Mouse (Mus musculus): ENCODE data around the gene Armh3. TPM values are rescaled to one million over a fixed set of nuclear protein-coding genes. Genes with fewer than 3 reads are reported as not detected.
A peak's percentile ranks its signal among the peaks of the same experiment; 100 is the strongest.
"Not testable (repeated sequence)": the region's sequence is repeated elsewhere in the genome, so short reads cannot be mapped to it uniquely, and the experiment has no call there.

Armh3 gene
- polyA plus RNA-seq, 1 experiment from 2014 or later: 19.3 TPM

DNA sequence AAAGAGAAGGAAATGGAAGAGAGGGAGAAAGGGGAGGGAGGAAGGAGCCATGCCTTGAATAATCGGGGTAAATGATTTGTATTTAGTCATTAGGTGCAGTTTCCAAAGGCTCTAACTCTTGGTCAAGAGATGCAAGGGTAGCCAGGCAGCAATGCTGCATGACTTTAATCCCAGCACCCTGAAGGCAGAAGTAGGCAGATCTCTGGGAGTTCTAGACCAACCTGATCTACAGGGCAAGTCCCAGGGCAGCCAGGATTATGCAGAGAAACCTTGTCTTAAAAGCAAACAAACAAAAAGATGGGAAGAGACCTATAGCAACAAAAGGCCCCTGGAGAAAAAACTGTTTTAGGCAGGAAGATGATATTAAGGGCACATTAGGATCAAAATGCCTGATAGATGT, 1.1 kb upstream of the Armh3 start:
- H3K27me3 ChIP-seq: peaks cover 33% of the 10 kb centered on the region
- WGBS: 70% methylated on average over 1 of the region's 1 CpGs
- H3K4me3 ChIP-seq (replicated peaks): no peak overlapping the region
- H3K9ac ChIP-seq: no peak overlapping the region
- no peaks in the 10 kb centered on the region for H3K36me3 ChIP-seq (replicated peaks)
- no peak overlapping the region for H3K27ac ChIP-seq
- ATAC-seq (ENCODE audit: low FRiP score): no peak
- H3K4me2 ChIP-seq: no peak overlapping the region
- 0 out of 2 replicates have a peak, but pooled peaks cover 3% of the 10 kb centered on the region for H3K9me3 ChIP-seq
- peaks cover 25% of the 10 kb centered on the region for H3K4me1 ChIP-seq

DNA sequence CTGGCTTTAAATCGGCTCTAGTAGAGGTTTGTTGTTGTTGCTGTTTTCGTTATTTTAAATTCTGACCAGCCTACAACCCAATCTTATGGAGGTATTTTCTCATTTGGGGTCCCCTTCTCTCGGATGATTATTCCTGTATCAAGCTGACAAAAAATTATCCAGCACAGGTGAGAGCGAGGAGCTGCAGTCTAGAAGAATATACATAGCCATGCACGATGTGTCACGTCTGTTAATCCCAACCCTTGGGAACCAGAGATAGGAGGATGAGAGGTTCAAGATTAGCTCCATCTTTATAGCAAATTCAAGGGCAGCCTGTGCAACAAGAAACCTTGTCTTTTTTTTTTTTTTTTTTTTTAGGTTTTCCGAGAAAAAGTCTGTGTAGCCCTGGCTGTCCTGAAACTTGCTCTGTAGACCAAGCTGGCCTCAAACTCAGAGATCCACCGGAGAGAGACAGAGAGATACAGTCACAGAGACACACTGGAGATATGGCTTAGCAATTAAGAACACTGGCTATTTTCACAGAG, 468 bp upstream of the Armh3 start:
- peak overlapping the region; percentile 70 for H3K4me3 ChIP-seq (replicated peaks)
- H3K9me3 ChIP-seq: 0 out of 2 replicates have a peak, but pooled peaks cover 8% of the 10 kb centered on the region
- H3K27me3 ChIP-seq: peaks cover 27% of the 10 kb centered on the region
- H3K27ac ChIP-seq: 0 out of 2 replicates have a peak overlapping the region, but pooled peaks have one; percentile 94
- H3K36me3 ChIP-seq (replicated peaks): no peaks in the 10 kb centered on the region
- 12% methylated on average over 8 of the region's 8 CpGs for WGBS
- peaks cover 20% of the 10 kb centered on the region for H3K4me1 ChIP-seq
- peak overlapping the region; percentile 57 for H3K4me2 ChIP-seq
- peak overlapping the region; percentile 17; the same call in 1 of the 2 replicates for H3K9ac ChIP-seq
- peak; percentile 57 for ATAC-seq (ENCODE audit: low FRiP score)

DNA sequence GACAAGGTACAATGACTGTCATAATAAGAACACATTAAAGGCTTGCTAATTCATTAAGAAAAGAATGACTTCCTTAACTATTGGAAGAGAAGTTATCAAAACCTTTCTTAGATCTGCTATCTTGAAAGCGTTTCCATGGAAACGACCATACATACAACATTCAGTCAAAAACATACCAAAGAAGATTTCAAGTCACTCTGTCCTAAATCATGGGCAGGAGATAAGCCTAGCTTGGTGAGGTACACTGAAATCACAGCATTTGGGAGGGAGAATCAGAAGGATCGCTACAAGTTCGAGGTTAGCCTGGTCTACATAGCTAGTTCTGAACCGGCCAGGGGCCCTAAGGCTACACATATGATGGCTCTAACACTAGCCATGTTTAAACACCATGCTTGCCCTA, 923 bp downstream of the Armh3 start:
- peak overlapping the region; percentile 94; the same call in 1 of the 2 replicates for H3K27ac ChIP-seq
- no peaks in the 10 kb centered on the region for H3K36me3 ChIP-seq (replicated peaks)
- H3K4me2 ChIP-seq: peak overlapping the region; percentile 57
- H3K27me3 ChIP-seq: peaks cover 18% of the 10 kb centered on the region; the same call in 1 of the 2 replicates
- WGBS: 69% methylated on average over 5 of the region's 5 CpGs
- H3K9ac ChIP-seq: peak overlapping the region; percentile 87
- H3K9me3 ChIP-seq: 0 out of 2 replicates have a peak, but pooled peaks cover 8% of the 10 kb centered on the region
- ATAC-seq (ENCODE audit: low FRiP score): no peak
- peaks cover 12% of the 10 kb centered on the region for H3K4me1 ChIP-seq
- H3K4me3 ChIP-seq (replicated peaks): peak overlapping the region; percentile 70

DNA sequence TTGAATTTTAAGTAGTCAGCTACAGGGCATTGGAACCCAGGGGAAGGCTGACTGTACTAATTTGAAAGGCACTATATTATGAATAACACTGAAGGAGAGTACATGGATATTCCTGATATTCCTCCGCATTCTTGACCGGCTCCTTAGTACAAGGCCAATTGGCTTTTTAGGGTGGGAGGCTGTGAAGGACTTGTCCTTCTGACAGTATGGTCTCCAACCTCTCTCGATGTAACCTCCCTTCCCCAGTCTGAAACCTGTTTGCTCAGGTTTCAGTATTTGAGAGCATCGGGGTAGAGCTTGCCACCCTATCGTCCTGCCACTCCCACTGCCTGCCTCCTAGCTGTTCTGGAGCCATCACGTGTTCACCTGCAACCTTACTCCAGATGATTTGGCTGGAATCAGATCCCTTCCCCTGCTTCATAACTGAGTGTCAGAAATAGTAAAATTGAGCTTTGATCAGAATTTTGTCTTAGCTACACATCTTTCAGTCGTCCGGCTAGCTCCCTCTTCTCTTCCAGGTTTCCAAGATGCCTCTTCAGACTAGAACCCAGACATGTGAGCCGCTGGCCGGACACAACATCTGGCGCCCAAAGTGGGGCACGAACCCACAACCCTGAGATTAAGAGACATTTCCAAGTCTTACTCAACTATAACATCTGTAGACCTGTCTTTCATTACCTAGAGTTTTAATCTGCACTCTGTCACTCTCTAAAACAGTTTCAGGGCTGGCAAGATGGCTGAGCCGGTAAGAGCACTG, 4.1 kb downstream of the Armh3 start:
- Histone ChIP-seq H3K9me3 (0 out of 2 replicates have a peak, but pooled peaks cover 8% of the 10 kb centered on the region), H3K9ac (no peak overlapping the region), H3K36me3 (replicated peaks) (no peaks in the 10 kb centered on the region), H3K27me3 (peaks cover 2% of the 10 kb centered on the region; the same call in 1 of the 2 replicates), H3K4me2 (no peak overlapping the region), H3K27ac (no peak overlapping the region), H3K4me1 (peaks cover 12% of the 10 kb centered on the region), H3K4me3 (replicated peaks) (no peak overlapping the region)
- 95% methylated on average over 13 of the region's 13 CpGs for WGBS
- ATAC-seq (ENCODE audit: low FRiP score): no peak

DNA sequence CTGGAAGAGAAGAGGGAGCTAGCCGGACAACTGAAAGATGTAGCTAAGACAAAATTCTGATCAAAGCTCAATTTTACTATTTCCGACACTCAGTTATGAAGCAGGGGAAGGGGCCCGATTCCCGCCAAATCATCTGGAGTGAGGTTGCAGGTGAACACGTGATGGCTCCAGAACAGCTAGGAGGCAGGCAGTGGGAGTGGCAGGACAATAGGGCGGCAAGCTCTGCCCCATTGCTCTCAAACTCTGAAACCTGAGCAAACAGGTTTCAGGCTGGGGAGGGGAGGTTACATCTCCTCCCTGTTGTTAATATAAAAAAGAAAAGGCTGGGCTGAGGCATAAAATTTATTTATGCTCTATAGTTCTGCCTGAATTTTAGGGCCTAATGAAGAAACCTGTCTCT, 4.8 kb downstream of the Armh3 start:
- not testable (repeated sequence) for H3K27me3 ChIP-seq; H3K4me2 ChIP-seq; H3K4me1 ChIP-seq; H3K36me3 ChIP-seq (replicated peaks); H3K27ac ChIP-seq; H3K9me3 ChIP-seq; H3K4me3 ChIP-seq (replicated peaks); ATAC-seq (ENCODE audit: low FRiP score); H3K9ac ChIP-seq
- WGBS: 88% methylated on average over 6 of the region's 6 CpGs

DNA sequence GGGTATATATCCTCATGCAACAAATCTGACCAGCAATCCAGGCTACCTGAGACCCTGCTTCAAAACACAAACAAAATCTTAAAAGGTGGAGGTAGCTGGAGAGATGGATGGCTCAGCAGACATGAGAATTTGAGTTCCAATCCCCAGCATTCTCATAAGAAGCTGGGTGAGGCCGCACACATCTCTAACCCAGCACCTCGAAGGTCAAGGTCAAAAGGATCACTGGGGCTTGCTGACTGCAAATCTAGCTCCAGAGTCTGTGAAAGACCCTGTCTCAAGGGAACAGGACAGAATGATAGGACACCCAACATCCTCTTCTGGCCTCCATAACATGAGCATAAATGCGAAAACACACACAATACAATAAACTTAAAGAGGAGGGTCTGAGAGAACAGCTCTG, 7.1 kb downstream of the Armh3 start:
- no peak overlapping the region for H3K4me2 ChIP-seq
- H3K9ac ChIP-seq: no peak overlapping the region
- H3K27ac ChIP-seq: no peak overlapping the region
- no peaks in the 10 kb centered on the region for H3K36me3 ChIP-seq (replicated peaks)
- H3K4me3 ChIP-seq (replicated peaks): no peak overlapping the region
- H3K27me3 ChIP-seq: no peaks in the 10 kb centered on the region
- 93% methylated on average over 3 of the region's 3 CpGs for WGBS
- ATAC-seq (ENCODE audit: low FRiP score): no peak
- no peaks in the 10 kb centered on the region for H3K4me1 ChIP-seq
- H3K9me3 ChIP-seq: 0 out of 2 replicates have a peak, but pooled peaks cover 8% of the 10 kb centered on the region

DNA sequence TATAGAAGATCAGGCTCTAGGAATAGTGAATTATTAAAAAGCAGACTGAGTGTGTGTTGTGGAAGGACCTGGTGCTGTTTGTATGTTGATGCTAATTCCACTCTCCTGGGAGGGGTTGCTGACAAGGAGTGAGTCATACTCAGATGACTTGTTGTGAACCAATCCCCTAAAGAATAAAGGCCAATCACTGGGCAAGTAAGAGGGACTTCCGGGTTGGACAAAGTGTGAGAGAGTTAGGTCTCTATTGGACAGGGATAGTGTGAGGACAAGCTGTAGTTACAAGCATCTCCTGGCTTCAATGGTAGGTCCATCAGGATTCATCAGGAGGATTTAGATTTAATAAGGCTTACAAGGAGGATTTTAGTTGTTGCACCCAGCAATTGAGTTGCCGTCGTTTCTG, 10.1 kb downstream of the Armh3 start:
- Histone ChIP-seq H3K27me3 (no peaks in the 10 kb centered on the region), H3K4me2 (no peak overlapping the region), H3K36me3 (replicated peaks) (no peaks in the 10 kb centered on the region), H3K9me3 (no peaks in the 10 kb centered on the region), H3K27ac (no peak overlapping the region), H3K4me3 (replicated peaks) (no peak overlapping the region), H3K4me1 (no peaks in the 10 kb centered on the region), H3K9ac (no peak overlapping the region)
- ATAC-seq (ENCODE audit: low FRiP score): no peak
- 95% methylated on average over 3 of the region's 3 CpGs for WGBS

DNA sequence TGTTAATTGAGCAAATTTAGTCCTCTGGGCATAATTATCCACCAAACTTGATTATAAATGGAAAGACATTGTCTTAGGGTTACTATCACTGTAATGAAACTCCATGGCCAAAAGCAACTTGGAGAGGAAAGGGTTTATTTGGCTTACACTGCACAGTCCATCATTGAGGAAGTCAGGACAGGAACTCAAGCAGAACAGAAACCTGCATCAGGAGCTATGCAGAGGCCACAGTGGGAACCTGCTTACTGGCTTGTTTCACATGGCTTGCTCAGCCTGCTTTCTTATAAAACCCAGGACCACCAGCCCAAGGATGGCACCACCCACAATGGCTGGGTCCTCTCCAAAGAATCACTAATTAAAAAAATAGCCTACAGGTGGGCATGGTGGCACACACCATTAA, 13.9 kb downstream of the Armh3 start:
- H3K4me2 ChIP-seq: no peak overlapping the region
- no peaks in the 10 kb centered on the region for H3K4me1 ChIP-seq
- H3K9ac ChIP-seq: no peak overlapping the region
- no peak overlapping the region for H3K27ac ChIP-seq
- H3K36me3 ChIP-seq (replicated peaks): no peaks in the 10 kb centered on the region
- no peaks in the 10 kb centered on the region for H3K9me3 ChIP-seq
- no peak for ATAC-seq (ENCODE audit: low FRiP score)
- H3K27me3 ChIP-seq: no peaks in the 10 kb centered on the region
- no peak overlapping the region for H3K4me3 ChIP-seq (replicated peaks)

DNA sequence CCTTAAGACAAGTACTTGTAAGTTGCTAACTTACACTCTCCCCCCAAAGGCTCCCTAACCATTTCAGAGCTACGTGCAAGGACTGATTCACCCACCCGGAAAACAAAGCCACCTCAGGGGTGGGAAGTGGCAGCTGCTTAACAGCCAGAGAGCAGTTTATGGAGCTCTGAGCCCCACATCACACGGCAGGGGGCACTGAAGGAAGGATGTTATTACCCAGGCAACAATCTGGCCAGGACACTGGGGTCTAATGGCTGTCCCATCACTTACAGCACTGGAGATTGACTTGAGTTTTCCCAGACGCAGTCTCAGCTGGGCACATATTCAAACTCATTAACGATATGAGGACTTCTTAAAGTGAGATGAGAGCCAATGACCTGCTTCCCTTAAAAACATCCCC, 37.5 kb downstream of the Armh3 start:
- H3K4me1 ChIP-seq: peaks cover 3% of the 10 kb centered on the region; the same call in 1 of the 2 replicates
- no peak for ATAC-seq (ENCODE audit: low FRiP score)
- 36% methylated on average over 5 of the region's 5 CpGs for WGBS
- no peak overlapping the region for H3K4me3 ChIP-seq (replicated peaks)
- no peak overlapping the region for H3K9ac ChIP-seq
- no peak overlapping the region for H3K4me2 ChIP-seq
- H3K27me3 ChIP-seq: no peaks in the 10 kb centered on the region
- H3K9me3 ChIP-seq: no peaks in the 10 kb centered on the region
- peaks cover 28% of the 10 kb centered on the region for H3K36me3 ChIP-seq (replicated peaks)
- H3K27ac ChIP-seq: no peak overlapping the region

DNA sequence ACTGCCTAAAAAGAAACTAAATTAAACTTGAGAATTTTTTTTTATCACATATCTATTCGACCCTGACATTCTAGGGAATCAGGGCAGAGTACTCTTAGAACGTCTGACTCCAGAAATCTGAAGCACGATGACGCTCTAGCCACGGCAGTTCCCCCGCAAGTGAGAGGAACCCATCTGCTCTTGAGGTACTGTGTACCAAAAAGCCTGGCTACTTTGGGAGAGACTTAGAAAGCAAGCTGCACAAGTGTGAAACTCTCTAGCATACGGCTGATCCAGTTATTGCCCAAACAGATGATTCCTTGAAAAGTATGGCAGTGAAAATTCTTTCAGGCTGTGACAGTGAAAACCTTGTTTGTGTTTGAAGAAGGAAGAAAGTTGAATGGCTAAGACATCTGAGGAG, 41.6 kb downstream of the Armh3 start:
- H3K27me3 ChIP-seq: no peaks in the 10 kb centered on the region
- H3K27ac ChIP-seq: no peak overlapping the region
- peaks cover 7% of the 10 kb centered on the region for H3K36me3 ChIP-seq (replicated peaks)
- ATAC-seq (ENCODE audit: low FRiP score): no peak
- no peak overlapping the region for H3K4me3 ChIP-seq (replicated peaks)
- H3K9ac ChIP-seq: no peak overlapping the region
- no peaks in the 10 kb centered on the region for H3K9me3 ChIP-seq
- 90% methylated on average over 7 of the region's 7 CpGs for WGBS
- H3K4me2 ChIP-seq: no peak overlapping the region
- H3K4me1 ChIP-seq: peaks cover 3% of the 10 kb centered on the region; the same call in 1 of the 2 replicates

DNA sequence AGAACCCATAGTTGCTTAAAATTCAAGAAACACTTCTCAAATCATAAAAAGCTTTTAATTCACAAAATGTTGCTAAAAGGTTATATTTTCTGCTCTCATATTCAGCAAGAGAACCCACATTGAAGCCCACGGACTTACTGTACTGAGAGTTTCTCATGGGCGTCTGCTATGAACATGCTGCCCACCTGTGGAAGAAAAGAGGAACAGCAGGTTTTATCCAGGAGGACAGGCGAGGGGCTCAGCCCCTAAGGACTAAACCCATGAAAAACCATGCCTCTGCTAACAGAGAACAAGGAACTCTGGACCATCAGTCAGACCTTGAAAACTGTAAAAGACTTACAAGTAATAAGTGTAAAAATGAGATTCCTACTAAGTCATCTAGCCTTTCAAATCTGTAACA, 45.0 kb downstream of the Armh3 start:
- no peak overlapping the region for H3K9ac ChIP-seq
- H3K4me1 ChIP-seq: no peaks in the 10 kb centered on the region
- H3K9me3 ChIP-seq: no peaks in the 10 kb centered on the region
- WGBS: 5% methylated on average over 3 of the region's 3 CpGs
- H3K4me2 ChIP-seq: no peak overlapping the region
- no peaks in the 10 kb centered on the region for H3K27me3 ChIP-seq
- no peak overlapping the region for H3K27ac ChIP-seq
- no peak overlapping the region for H3K4me3 ChIP-seq (replicated peaks)
- H3K36me3 ChIP-seq (replicated peaks): peaks cover 5% of the 10 kb centered on the region; the same call in 1 of the 2 replicates
- ATAC-seq (ENCODE audit: low FRiP score): no peak

DNA sequence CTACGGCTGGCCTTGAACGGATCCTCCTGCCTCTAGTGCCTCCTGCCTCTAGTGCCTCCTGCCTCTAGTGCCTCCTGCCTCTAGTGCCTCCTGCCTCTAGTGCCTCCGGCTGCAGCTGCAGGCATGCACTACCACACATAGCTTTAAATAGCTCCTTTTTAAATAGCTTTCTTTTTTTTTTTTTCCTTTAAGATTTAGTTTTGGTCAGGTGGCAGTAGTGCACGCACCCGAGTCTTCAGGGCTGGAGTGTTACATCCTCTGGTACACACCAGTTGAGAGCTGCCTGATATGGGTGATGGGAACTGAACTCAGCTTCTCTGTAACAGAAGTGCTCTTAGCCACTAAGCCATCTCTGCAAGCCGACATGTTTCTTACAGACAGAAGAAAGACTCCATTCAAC, 49.1 kb downstream of the Armh3 start:
- H3K27me3 ChIP-seq: no peaks in the 10 kb centered on the region
- H3K36me3 ChIP-seq (replicated peaks): peaks cover 15% of the 10 kb centered on the region; the same call in 1 of the 2 replicates
- H3K4me1 ChIP-seq: no peaks in the 10 kb centered on the region
- H3K27ac ChIP-seq: no peak overlapping the region
- H3K4me2 ChIP-seq: no peak overlapping the region
- H3K9me3 ChIP-seq: no peaks in the 10 kb centered on the region
- H3K4me3 ChIP-seq (replicated peaks): no peak overlapping the region
- no peak overlapping the region for H3K9ac ChIP-seq
- 88% methylated on average over 6 of the region's 6 CpGs for WGBS
- ATAC-seq (ENCODE audit: low FRiP score): no peak

DNA sequence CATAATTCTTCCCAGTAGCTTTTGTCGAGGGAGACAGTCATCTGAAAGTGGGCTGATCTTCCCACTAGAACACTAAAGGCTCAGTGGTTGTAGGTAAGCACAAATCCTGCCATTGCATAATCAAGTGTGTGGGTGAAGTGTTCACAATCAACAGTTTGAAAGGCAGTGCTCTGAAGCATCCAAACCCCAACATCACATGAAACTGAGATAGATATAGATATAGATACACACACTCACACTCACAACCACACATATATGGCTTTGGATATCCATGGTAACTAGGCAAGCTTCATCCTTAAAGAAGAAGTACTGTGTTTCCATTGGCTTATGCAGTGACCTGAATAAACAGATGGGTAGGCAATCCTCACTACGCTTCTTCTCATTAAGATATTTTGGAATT, 50.5 kb downstream of the Armh3 start:
- no peaks in the 10 kb centered on the region for H3K27me3 ChIP-seq
- no peak overlapping the region for H3K4me3 ChIP-seq (replicated peaks)
- ATAC-seq (ENCODE audit: low FRiP score): no peak
- H3K9ac ChIP-seq: no peak overlapping the region
- H3K27ac ChIP-seq: no peak overlapping the region
- H3K9me3 ChIP-seq: no peaks in the 10 kb centered on the region
- 87% methylated on average over 2 of the region's 2 CpGs for WGBS
- H3K36me3 ChIP-seq (replicated peaks): peaks cover 15% of the 10 kb centered on the region; the same call in 1 of the 2 replicates
- H3K4me2 ChIP-seq: no peak overlapping the region
- no peaks in the 10 kb centered on the region for H3K4me1 ChIP-seq
